Mouse (Mus musculus): ENCODE measurements around the gene Fam78b.

Fam78b gene

DNA sequence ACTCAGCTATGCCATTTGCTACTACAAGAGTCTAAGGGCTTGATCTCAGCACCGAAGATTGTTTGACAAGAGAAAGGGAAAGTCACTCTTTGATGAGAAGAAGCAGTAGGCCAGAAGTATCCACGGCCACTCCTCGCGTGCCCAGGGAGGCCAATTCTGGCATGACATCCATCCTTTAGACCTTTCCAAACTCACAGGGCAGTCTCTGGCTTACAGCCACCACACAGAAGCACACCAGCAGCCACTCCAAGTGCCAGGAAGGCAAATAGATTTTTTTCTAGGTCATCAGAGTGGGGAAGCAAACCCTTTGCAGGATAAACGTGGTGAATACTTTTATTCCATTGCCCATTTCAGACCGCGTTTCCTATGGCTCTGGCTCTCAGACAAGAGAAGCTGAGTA lies 97.5 kb downstream of the Fam78b start:
- no peak for DNase-seq

DNA sequence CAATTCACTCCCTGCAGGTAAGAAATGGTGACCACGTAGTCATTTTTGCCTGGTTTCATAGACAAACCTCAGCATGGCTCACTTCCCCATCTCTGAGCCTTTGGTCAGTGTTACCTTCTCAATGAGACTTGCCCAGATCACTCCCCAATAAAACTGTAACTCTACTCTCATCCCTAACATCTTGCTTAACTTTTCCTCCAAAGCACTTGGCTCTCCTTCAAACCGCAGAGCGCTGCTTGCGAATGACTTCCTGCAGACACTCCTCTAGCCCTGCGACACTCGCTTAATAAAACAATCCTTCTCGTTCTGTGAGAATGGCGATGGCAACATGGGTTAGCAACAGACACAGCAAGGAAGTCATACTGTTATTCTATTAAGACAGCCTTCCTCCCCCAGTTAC lies 100.8 kb downstream of the Fam78b start:
- DNase-seq: no peak

DNA sequence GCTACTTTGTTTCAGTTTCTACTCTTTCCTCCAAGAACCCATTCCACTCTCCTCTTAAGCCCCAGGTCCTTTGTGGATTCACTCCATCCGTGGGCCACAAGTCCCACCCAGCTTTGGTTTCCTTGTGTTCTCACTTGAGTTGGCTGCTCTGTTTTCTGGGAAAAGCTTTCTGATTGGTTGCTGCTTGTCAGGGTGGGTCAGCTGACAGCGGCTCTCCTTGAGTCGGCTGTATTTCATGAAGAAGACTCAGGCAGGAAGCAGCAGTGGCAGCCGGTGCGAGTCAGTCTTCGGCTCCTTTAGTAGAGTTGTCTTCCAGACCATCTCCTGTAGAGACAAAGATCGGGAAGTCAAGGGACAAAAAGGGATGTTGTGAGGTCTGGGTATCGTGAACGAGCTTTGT lies 101.3 kb downstream of the Fam78b start:
- no peak for DNase-seq

DNA sequence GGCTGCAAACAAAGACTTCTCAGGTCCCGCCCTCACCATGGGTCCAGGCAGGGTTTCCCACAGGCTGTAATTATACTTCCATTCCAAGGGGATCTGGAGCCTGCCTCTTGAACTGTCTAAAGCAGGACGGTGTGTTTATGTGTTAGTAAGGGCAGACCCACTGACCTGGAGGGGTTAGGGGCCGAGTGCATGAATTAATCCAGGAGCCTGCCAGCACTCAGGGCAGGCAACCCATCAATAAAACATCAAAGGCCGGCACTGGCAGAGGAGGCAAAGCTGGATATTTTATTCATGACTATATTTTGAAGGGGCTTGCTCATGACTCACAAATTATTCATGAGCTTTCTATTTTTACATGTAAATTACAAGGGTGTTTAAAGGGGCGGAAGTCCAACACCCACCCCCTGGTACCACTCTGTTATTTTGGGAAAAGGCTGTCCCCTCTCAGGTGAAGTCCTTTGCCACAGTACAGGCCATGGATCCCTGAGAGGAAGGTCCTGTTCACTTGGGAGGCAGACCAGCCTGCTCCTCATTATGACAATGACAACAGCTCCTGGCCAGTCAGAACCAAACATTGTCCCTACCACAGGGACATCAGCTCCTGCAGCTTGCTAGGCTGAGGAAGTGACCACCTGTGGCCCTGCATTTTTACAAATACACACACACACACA lies 103.9 kb downstream of the Fam78b start:
- DNase-seq: no peak

DNA sequence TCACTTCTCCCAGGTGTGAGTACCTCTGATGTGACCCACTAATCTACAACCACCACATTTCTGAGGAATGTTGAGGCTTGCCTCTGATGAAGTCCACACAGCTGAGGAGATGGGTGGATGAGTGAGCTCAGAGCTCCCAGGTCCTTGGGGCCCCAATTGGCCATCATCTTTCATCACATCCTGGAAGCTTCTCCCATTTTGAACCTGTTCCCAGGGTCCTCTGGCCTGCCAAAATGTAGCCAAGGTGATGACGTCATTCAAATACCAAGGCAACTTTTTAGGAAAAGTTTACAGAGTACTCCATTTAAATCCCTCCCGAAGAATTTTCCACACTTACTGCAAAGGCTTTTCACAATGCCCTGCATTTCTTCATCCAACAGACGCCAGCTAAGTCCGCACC lies 104.7 kb downstream of the Fam78b start:
- DNase-seq: no peak

DNA sequence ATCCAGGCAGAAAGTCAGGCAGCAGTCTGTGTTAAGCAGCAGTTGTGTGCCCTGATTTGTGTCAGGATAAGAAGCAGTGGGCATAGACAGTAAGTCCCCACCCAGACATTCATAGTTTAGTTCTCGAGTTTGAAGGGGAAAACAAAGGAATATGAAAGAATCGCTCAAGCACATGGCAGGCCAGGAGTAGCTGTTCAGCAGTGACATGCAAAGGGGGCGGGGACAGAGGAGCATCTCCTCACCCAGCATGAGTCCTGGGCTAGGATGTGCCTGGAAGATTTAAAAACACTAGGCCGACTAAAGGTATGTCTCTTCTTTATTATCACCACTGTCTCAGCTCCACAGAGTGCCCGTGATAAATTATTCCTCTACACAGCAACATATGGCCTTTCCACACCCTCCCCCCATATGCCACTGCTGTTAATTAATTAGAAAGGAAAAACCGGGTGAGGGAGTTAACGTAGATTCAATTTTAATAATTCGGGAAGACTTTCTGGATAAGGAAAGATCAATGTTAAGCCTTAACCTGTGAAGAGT lies 107.8 kb downstream of the Fam78b start:
- DNase-seq: no peak

DNA sequence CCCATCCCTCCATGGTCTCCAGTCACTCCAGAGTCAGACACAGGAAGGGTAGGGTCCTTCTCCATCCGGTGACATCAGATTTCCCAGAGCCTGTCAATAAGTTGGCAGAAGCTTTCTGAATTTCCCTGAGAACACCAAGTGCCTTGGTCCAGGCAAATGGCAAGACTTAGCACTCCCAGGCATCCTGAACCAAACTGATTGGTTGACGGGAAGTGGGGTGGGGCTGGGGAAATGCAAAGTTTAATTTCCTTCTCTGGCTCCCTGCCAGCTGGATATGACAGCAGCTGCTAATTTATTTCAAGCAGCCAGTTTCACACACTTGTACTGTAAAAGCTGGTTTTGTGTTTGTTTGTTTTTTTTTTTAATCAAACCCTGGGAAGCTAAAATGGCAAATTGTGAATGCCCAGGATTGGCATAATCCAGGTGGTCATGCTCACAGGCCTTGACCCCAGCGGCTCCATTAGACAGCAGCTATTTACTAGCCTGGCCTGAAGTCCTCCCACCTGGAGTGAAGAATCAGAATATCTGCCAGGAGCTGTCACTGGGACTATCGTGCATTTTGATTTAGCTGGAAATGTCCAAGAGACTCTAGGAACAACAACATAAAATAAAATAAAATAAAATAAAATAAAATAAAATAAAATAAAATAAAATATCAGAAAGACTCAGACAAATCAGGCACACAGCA lies 113.3 kb downstream of the Fam78b start:
- DNase-seq: no peak

DNA sequence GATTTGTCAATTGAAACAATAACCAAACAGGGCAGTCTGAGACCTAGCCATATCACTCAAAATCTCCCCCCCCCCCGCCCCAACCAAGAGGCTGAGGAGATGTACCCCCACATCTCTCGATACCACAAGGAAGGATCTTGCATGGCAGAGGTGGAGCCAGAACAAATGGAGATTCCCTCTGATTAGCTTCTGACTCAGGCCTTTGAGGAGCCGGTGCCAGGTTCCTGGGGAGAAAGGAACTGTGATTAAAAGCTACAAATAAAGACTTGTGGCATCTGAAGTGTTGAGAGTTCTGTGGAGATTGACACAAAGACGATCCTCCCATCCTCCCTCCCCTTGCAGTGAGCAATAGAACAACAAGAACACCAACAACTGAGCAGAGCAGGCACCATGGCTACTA lies 113.9 kb downstream of the Fam78b start:
- DNase-seq: no peak

DNA sequence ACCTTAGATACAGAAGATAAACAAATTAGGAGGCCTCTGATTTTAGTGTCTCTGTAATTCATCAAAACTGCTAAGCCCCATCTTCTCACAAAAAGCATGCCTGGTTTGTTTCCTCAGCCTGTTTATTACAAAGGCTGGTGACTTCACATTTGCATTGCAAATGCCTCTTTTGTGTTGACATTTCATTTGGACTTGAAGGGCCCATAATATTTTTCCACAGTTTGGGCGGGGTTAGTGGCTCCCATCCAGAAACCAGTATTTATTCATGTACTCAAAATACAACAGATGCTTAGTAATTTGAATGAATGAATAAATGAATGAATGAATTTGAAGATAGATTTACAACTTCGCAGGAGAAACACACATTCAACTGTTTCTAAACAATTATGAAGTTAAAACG lies 115.5 kb downstream of the Fam78b start:
- DNase-seq: no peak

DNA sequence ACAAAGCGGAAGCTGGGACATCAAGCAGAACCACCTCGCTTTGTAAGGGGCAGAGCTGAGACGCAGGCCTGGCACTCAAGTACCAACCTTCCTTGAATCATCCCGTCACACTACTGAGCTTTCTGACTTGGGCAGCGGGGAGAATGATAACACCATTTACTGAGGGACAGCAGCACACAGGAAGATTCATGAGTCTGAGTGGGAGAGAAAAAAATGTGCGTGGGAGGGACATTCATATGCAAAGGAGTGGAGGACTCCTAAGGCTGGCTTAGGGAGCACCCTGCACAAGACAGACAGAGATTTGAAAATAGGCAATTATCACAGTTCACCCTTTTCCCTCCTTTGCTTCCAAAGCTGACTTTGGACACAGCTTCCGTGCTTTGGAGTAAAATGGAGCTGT lies 117.8 kb downstream of the Fam78b start:
- no peak for DNase-seq

DNA sequence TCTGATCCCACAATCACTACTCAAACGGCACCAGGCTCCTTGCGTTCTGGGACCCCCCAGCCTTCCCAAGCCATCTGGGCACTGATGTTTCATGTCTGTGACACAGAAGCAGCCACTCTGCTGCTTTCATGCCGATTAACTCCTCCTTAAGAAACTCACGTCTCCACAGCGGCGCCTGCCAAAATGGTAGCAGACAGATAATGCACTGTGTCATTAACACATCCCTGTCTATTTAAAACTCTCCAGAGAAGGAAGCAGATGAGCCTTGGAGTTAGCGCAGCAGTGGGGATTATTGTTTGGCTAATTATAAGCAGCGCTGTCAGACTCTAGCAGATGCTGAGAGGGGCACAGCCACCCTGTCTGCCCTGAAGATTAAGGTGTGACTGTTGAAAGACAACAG lies 118.2 kb downstream of the Fam78b start:
- no peak for DNase-seq

DNA sequence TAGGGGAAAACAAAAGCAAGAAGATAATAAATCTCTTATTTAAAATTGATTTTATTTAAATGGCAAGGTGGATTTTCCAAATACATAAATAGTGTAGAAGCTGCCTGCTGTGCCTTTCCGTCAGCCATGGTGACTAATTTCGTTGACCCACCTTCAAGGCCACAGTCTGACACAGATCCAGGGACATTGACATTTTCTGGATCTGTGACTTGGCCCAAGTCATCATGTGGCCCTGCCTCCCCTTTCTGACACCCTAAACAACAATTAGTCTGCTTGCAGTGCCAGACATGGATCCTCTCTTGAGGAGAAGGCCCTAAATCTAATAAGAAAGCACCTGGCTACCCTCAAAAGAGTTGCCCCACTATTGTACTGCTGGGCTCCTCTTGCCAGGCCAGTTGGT lies 121.2 kb downstream of the Fam78b start:
- no peak for DNase-seq

DNA sequence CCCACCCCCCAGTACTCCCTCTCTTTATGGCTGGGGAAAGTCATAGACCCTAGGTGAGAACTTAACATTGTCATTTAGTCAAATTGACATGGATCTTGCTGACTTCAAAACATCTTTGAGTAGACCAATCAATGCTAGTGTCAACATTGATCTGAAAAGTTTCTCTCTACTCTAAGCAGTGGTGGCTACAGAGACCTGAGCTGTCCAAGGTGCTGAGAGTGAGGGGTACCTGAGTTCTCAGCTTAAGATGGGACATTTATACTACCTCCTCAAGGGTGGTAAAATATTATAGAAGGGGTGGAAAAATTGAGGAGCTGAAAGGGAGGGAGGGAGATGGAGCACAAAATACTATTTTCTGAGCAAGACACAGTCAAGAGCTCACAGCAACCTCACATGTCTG lies 122.3 kb downstream of the Fam78b start:
- no peak for DNase-seq

DNA sequence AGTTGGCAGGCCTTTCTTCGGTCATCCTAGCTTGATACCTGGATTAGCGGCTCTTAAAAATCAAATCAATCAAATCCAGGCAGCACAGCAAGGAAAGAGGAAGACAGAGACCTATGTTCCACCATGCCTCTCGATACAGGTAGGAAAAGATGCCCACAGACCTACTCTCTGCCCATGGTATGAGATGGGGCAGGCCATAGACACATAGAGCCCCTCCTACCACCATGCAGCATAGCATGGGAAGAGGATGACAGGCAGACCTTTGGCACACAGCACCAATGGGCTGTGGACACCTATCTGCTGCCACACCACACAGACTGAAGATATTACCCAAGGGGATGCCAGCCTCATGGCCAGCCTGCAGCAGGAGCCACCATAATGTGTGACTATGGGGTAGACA lies 124.7 kb downstream of the Fam78b start:
- DNase-seq: no peak

DNA sequence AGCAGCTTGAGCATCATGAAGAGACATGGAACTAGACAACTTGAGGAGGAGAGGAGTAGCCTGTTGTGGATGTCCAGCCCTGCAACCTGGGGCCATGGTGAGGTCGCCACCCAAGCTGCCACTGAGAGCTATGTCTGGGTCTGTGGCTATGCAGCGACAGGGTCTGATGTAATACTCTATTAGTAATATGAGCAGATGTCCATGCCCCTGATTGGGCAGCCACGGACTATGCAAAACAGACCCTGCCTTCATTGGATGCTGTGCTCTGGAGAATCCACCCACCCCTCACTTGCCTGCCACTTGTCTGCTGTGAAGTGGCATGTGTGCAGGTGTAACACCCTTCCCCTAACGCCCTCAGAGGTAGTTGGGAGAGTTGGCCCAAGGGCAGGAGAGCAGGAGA lies 125.1 kb downstream of the Fam78b start:
- no peak for DNase-seq

DNA sequence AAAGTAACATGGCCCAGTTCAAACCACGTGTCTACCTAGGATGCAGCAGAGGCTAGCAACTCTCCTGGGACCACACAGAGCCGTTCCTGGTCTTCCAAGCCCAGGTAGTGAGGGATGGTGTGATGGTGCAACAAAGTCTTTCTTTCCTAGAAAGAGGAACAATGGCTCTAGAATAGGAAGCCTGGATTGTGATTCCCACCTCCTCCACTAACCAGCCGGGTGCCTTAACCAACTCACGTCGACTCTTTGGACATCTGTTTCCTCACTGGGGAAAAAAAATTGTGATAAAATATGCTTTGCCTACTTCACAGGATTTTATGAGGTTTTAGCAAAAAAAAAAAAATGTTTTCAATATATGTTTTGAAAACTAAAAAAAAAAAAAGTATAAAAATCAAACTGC lies 134.5 kb downstream of the Fam78b start:
- DNase-seq: no peak

Measured in thymus, adult 18-20 months (tissue).